Mouse (Mus musculus) ES-E14 (cell line): ENCODE data around the gene Noxo1.

Source experiments
- HCFC1 ChIP-seq: IDR thresholded peaks from 2 replicates; pipeline ENCODE4 v1.6.1; 2012; ENCODE audit warnings: low read length, inconsistent platforms, borderline replicate concordance; ENCODE audit not compliant: insufficient read depth
- ZC3H11A ChIP-seq: IDR thresholded peaks from 2 replicates; pipeline ENCODE4 v1.6.1; 2012; ENCODE audit warnings: low read depth, mild to moderate bottlenecking, inconsistent platforms, low read length, borderline replicate concordance
- ZNF384 ChIP-seq: IDR thresholded peaks from 2 replicates; pipeline ENCODE4 v1.6.1; 2012; ENCODE audit warnings: low read depth, low read length, inconsistent platforms

GRCm38 (mm10) chr17:24707801-24708425, 11.9 kb downstream of the Noxo1 start:
- no peak for TF ChIP-seq ZNF384
- TF ChIP-seq HCFC1 = no peak
- TF ChIP-seq ZC3H11A = no peak
